In the genomic region with DNA sequence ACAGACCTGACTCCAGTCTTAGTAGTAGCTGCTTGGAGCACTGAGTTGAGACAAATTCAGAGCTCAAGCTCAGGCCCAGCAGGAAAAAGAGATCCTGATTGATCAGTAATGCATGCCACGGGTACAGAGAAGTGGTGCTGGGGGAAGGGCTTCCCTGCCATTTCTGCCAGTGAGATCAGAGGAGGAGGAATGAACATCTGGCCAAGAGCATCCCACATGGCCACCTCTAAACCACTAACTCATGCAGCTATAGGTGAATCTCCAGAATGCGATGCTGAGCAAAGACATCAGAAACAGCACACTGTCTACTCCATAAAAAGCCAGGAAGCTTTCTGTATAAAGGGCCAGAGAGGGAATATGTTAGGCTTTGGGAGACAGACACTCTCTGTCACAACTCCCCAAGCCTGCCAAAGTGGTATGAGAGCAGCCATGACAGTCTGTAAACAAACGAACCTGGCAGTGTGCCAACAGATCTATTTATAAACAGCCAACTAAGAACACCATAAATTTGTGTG, we compare ENCODE assay signal across 11 mouse cellular contexts. TPM values are rescaled to one million over a fixed set of nuclear protein-coding genes. Genes with fewer than 3 reads are reported as not detected.
A peak's percentile ranks its signal among the peaks of the same experiment; 100 is the strongest.
DNase-seq lines count a peak whose midpoint lies in the region; ATAC-seq lines count a peak whose summit lies in the region.
"Had no signal": no experiment of that assay in that cellular context is flagged by ENCODE, and none has a peak within 500 bp of the region (broad histone marks: within the 10 kb centered on the region; RNA-seq: fewer than 3 reads in every experiment).

No protein-coding gene starts in this region.

- WGBS in heart, embryonic 10.5 days = 64% methylated on average over 3 of the region's 3 CpGs
- WGBS in limb, embryonic 10.5 days = 73% methylated on average over 3 of the region's 3 CpGs

- H3K9me3 ChIP-seq in heart, embryonic 10.5 days = no peaks in the 10 kb centered on the region
- no peaks in the 10 kb centered on the region for H3K9me3 ChIP-seq in limb, embryonic 10.5 days (replicated peaks)

- peak; percentile 15 to 28 for DNase-seq in heart, adult 18-20 months
- no peak for DNase-seq in heart, embryonic 10.5 days (ENCODE audit: low spot score)
- peak; percentile 79 for DNase-seq in brain, adult 2 months (ENCODE audit: low read depth, low spot score)
- peak; percentile 7 to 12 for DNase-seq in frontal cortex, postnatal 14 days (ENCODE audit: low spot score in 2 of 2)
- peak; percentile 65 to 81 for DNase-seq in left cerebral cortex, postnatal 14 days (ENCODE audit: low spot score in 2 of 2)
- DNase-seq in limb, embryonic 10.5 days (ENCODE audit: low spot score) = no peak

- H3K4me3 ChIP-seq in heart, embryonic 10.5 days = no peak overlapping the region
- H3K4me3 ChIP-seq in limb, embryonic 10.5 days = no peak overlapping the region
- H3K4me3 ChIP-seq: myocyte had no signal

- H3K27me3 ChIP-seq in heart, embryonic 10.5 days (ENCODE audit: insufficient read depth, poor library complexity, severe bottlenecking) = no peaks in the 10 kb centered on the region
- no peaks in the 10 kb centered on the region for H3K27me3 ChIP-seq in limb, embryonic 10.5 days (ENCODE audit: low read depth, poor library complexity, severe bottlenecking)
- H3K27me3 ChIP-seq: CH12.LX had no signal

- no peaks in the 10 kb centered on the region for H3K36me3 ChIP-seq in heart, embryonic 10.5 days
- no peaks in the 10 kb centered on the region for H3K36me3 ChIP-seq in limb, embryonic 10.5 days

- no peaks in the 10 kb centered on the region for H3K4me1 ChIP-seq in heart, embryonic 10.5 days
- peaks cover 9% of the 10 kb centered on the region for H3K4me1 ChIP-seq in limb, embryonic 10.5 days

- intact Hi-C loops in left cerebral cortex, postnatal 14 days (cut with DNase I) = no loop called here

- no peak overlapping the region for H3K27ac ChIP-seq in heart, embryonic 10.5 days
- no peak overlapping the region for H3K27ac ChIP-seq in limb, embryonic 10.5 days

- no peak for ATAC-seq in CD4-positive, CD25-positive, alpha-beta regulatory T cell, adult 4 months
- no peak for ATAC-seq in granulocyte monocyte progenitor cell, adult 5-6 weeks (replicated peaks; ENCODE audit: poor library complexity, severe bottlenecking)

RNA-seq across cellular contexts. Expression of a gene that starts 33.8 kb away (rescaled TPM):
- total RNA-seq in heart, adult 18-20 months (2021) = 1 to 10 TPM in 1 of 2 experiments, under 1 TPM in 1; 0.55 to 1.0 TPM
- polyA plus RNA-seq in heart, embryonic 10.5 days (2016; fragmentation: Nextera tagmentation; extraction: Ambion mirVana) = 0.05 and 0.18 TPM in 2 replicates
- total RNA-seq in left cerebral cortex, postnatal 14 days (2021) = 10 to 100 TPM; 40.4 to 43.4 TPM
- not detected for polyA plus RNA-seq in CD4-positive, CD25-positive, alpha-beta regulatory T cell, adult 4 months (2017; shearing (Covaris generic))
- polyA plus RNA-seq in limb, embryonic 10.5 days (2016; fragmentation: Nextera tagmentation; extraction: Ambion mirVana) = 0.29 and 0.66 TPM in 2 replicates
- total RNA-seq in granulocyte monocyte progenitor cell, adult 5-6 weeks (2014; fragmentation: Nextera tagmentation) = not detected in 2 replicates
- total RNA-seq in granulocyte monocyte progenitor cell, adult 5-6 weeks (2017) = not detected in 2 replicates
- total RNA-seq: CH12.LX; common myeloid progenitor, adult 5-6 weeks had no signal
- polyA plus RNA-seq: myocyte had no signal

Comparison
In these comparisons a context has a peak if more than half of its experiments do, and no peak if none do; other contexts are left out.
1. DNase-seq: peak in heart, adult 18-20 months (2 of 2), brain, adult 2 months (single experiment), frontal cortex, postnatal 14 days (2 of 2) and left cerebral cortex, postnatal 14 days (2 of 2); none in heart, embryonic 10.5 days (single experiment) and limb, embryonic 10.5 days (single experiment).
2. RNA of a gene that starts 33.8 kb away (total RNA-seq): 40.4 to 43.4 TPM in left cerebral cortex, postnatal 14 days; 0.55 to 1.0 TPM in heart, adult 18-20 months and not detected in granulocyte monocyte progenitor cell, adult 5-6 weeks; every median in the first group is over 10 times any median in the second.